Mouse (Mus musculus): ENCODE measurements around the gene Ropn1l.

Gene Ropn1l

GRCm38 (mm10) chr15:31412933-31413332, 40.6 kb downstream of the Ropn1l start:
- in situ Hi-C loops (cut with MseI, MboI), result loop anchor here in 1 of 2 experiments (10.0 kb wide), 1 partner anchor 88 kb away; no protein-coding TSS in a partner anchor

- in situ Hi-C loops (cut with MseI, MboI), result loop anchor here in 1 of 2 experiments (10.0 kb wide), 1 partner anchor 88 kb away; no protein-coding TSS in a partner anchor
Observed at GRCm38 (mm10) chr15:31412436-31412835, 41.1 kb downstream of the Ropn1l start.

GRCm38 (mm10) chr15:31407490-31407889, 46.0 kb downstream of the Ropn1l start:
- in situ Hi-C loops (cut with MseI, MboI), result no loop called here

DNA sequence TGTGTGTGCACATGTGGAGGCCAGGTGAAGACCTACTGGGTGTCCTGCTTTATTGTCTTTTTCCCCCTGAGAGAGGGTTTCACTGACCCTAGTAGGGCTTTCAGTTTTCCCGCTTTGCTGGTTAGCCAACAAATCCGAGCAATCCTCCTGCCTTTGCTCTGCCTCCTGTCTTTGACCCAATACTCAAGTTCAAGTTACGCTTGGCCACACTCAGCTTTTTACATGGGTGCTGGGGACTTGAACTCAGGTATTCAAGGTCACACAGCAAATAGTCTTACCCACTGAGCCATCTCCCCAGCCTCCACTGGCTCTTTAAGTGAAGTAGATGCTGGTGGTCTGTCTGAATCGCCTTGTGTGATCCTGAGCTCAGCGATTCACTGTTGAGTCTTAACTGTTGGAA, 46.7 kb downstream of the Ropn1l start:
- in situ Hi-C loops (cut with MseI, MboI), result no loop called here

- in situ Hi-C loops (cut with MseI, MboI), result no loop called here
Observed at GRCm38 (mm10) chr15:31404346-31404745, 49.2 kb downstream of the Ropn1l start.

GRCm38 (mm10) chr15:31402200-31402892, 51.2 kb downstream of the Ropn1l start:
- in situ Hi-C loops (cut with MseI, MboI), result no loop called here

GRCm38 (mm10) chr15:31400974-31401373, 52.6 kb downstream of the Ropn1l start:
- in situ Hi-C loops (cut with MseI, MboI), result no loop called here

DNA sequence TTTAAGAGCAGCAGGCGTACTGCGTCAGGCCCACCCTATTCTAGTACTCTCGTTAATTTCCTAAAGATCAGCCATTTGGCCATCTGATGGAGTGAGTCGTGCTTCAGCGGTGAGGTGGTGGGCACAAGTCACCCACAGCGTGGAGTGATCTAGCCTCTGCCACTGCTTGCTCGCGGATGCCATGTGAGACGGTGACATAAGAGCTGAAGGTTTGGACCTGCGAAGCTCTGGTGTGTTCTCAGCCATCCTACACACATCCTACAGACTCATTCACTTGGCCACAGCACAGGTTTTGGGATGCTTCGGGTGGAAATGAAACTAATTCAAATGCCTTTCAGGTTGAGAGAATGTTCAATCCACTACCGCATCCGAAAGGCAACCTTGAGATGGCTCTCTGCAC, 54.8 kb downstream of the Ropn1l start:
- in situ Hi-C loops (cut with MseI, MboI), result no loop called here

- in situ Hi-C loops (cut with MseI, MboI), result no loop called here
Observed at GRCm38 (mm10) chr15:31397379-31397778, 56.2 kb downstream of the Ropn1l start.

DNA sequence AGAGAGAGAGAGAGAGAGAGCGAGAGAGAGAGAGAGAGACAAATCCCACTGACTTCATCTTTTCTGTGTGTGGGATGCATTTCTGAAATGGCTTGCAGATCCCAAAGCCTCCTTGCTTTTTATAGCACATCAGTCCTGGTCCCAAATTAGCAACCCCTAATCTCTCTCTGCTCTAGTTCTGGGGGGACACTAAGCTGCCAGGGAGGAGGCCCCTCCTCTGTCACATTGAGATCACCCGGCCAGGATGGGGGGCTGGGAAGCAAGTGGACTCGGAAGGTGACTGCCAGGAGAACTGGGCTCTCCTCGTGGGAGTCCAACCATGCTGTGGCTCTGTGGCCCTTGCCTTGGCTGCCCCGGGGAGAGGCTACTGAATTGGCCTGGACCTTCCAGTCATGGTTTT, 56.8 kb downstream of the Ropn1l start:
- in situ Hi-C loops (cut with MseI, MboI), result no loop called here

GRCm38 (mm10) chr15:31395986-31396385, 57.6 kb downstream of the Ropn1l start:
- in situ Hi-C loops (cut with MseI, MboI), result no loop called here

GRCm38 (mm10) chr15:31393402-31393801, 60.1 kb downstream of the Ropn1l start:
- in situ Hi-C loops (cut with MseI, MboI), result no loop called here

GRCm38 (mm10) chr15:31392705-31393104, 60.8 kb downstream of the Ropn1l start:
- in situ Hi-C loops (cut with MseI, MboI), result no loop called here

DNA sequence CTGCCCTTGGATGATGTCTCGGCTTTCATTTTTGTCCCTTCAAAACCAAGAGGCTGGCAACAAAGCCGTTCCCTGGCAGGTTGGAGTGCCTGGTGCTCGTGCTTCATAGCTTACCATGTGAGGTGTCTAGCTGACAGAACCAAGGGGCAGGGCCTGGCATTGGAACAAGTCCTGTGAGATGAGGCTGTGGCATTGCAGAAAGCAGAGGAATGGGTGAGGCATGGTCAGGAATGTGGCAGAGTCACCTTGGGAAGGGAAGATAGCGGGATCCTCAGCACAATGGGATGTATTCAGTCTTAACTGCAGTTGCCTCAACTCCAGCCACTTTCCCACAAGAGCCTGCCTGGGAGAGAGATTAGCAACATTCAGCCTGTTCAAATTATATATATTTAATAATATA, 61.4 kb downstream of the Ropn1l start:
- in situ Hi-C loops (cut with MseI, MboI), result no loop called here
